Mouse (Mus musculus): ENCODE measurements around the gene Tnfsf14. TPM values are rescaled to one million over a fixed set of nuclear protein-coding genes. Genes with fewer than 3 reads are reported as not detected.

Gene Tnfsf14
- polyA plus RNA-seq, 1 experiment, result 6.7 TPM

DNA sequence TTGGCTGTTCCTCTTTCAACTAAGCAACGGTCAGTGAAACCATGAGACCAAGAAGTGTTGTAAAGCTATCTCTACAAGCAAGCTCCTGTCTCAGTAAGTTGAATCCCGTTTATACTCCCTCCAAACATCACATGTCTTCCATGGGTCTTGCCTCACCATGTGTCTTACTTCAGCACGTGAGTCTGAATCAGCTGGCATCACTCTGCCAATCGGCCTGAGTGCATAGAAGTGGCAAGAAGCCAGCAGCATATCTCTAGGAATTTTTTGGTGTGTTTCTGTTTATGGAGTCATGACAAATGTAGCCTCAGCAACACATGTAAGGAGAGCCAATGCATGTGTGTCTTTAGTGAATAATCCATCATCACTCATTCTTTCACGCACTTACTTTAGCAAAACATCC, 21.6 kb downstream of the Tnfsf14 start:
- H3K4me3 ChIP-seq (ENCODE audit: control insufficient read depth, insufficient read depth, low read length), result no peak overlapping the region
- TF ChIP-seq POLR2A (IDR thresholded peaks at IDR 0.05; ENCODE audit: control insufficient read depth, extremely low read depth, insufficient read depth, low read length, poor library complexity) (no peak), CTCF (IDR thresholded peaks at IDR 0.05; ENCODE audit: borderline replicate concordance, control insufficient read depth, extremely low read depth, insufficient read depth, low read length, poor library complexity) (no peak)
- DNase-seq, result no peak
- no peaks in the 10 kb centered on the region for H3K36me3 ChIP-seq (ENCODE audit: control insufficient read depth, insufficient read depth, low read length)
- 90% methylated on average over 5 of the region's 5 CpGs for WGBS
- H3K27me3 ChIP-seq (ENCODE audit: control insufficient read depth, insufficient read depth, low read length), result no peaks in the 10 kb centered on the region
- H3K4me1 ChIP-seq (replicated peaks; ENCODE audit: control insufficient read depth, insufficient read depth, low read length), result no peaks in the 10 kb centered on the region
- H3K27ac ChIP-seq (ENCODE audit: control insufficient read depth, insufficient read depth, low read length), result no peak overlapping the region

DNA sequence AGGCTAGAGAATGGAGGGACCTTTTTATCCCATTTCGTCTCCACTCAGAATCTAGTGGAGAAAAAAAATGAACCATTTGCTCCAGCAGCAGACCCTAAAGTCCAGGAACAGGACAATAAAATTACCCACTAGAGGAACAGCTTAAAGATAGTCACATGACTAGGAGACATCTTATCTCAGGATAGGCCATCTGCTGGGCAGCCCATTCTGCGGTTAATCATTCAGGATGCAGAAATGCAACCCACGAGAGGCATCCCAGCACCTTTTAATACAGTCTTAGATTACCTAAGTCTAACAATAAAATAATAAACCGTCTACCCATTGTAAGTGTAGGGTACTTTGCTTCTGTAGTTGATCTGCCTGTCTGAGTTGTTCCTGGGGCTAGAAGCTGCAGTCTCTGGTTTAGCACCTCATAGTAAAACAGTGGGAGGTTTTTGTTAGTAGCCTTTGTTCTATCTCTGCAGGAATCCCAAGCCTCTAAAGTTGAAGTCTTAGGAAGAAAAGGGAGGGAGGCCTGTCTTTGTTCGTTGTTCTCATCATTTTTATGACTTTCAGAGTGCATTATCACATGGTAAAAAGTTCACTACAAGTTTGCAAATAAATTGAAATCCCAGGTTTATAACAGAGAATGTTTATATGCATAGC, 23.2 kb downstream of the Tnfsf14 start:
- Histone ChIP-seq H3K36me3 (ENCODE audit: control insufficient read depth, insufficient read depth, low read length) (no peaks in the 10 kb centered on the region), H3K4me1 (replicated peaks; ENCODE audit: control insufficient read depth, insufficient read depth, low read length) (no peaks in the 10 kb centered on the region), H3K4me3 (ENCODE audit: control insufficient read depth, insufficient read depth, low read length) (no peak overlapping the region), H3K27ac (ENCODE audit: control insufficient read depth, insufficient read depth, low read length) (no peak overlapping the region), H3K27me3 (ENCODE audit: control insufficient read depth, insufficient read depth, low read length) (no peaks in the 10 kb centered on the region)
- WGBS, result 84% methylated on average over 5 of the region's 5 CpGs
- no peak for DNase-seq
- no peak for TF ChIP-seq CTCF (IDR thresholded peaks at IDR 0.05; ENCODE audit: borderline replicate concordance, control insufficient read depth, extremely low read depth, insufficient read depth, low read length, poor library complexity)

DNA sequence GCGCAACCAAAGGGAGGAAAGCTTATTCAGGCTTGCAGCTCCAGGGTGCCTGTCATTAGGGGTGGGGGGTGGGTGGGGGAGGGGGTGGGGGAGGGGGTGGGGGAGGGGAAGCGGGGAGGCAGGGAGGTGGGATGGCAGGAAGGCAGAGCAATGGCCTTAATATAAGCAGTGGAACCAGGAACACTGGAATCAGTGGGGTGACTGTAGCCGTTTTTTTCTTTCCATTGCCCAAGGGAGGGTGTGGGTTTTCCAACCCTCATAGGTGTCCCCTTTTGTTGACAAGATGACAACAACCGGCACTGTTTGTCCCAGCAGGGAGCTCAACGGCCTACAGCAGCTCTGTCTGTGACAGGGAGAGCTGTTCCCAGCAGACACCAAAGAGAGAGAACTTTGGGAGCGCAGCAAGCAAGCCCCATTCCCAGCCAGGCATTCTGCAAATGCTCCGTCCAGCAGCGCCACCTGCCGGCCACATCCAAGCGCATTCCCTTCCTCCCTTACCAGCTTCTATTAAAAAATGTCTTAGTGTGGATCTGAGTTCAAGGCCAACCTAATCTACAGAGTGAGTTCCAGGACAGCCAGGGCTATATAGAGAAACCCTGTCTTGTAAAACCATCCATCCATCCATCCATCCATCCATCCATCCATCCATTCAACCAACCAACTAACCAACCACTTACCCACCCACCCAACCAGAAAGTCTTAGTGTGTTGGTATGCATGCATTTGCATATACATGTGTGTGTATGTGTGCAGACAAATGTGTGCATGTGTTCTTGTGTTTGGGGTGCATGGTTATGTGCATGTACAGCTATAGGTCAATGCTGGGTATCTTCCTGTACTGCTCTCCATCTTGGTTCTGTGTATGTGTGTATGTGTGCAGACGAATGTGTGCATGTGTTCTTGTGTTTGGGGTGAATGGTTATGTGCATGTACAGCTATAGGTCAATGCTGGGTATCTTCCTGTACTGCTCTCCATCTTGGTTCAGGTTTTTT, 26.9 kb downstream of the Tnfsf14 start:
- no peaks in the 10 kb centered on the region for H3K4me1 ChIP-seq (replicated peaks; ENCODE audit: control insufficient read depth, insufficient read depth, low read length)
- TF ChIP-seq POLR2A (IDR thresholded peaks at IDR 0.05; ENCODE audit: control insufficient read depth, extremely low read depth, insufficient read depth, low read length, poor library complexity), result no peak
- peak; percentile 84; the same call in 1 of the 2 replicates for TF ChIP-seq CTCF (IDR thresholded peaks at IDR 0.05; ENCODE audit: borderline replicate concordance, control insufficient read depth, extremely low read depth, insufficient read depth, low read length, poor library complexity)
- no peaks in the 10 kb centered on the region for H3K36me3 ChIP-seq (ENCODE audit: control insufficient read depth, insufficient read depth, low read length)
- DNase-seq, result peak; percentile 84
- H3K27ac ChIP-seq (ENCODE audit: control insufficient read depth, insufficient read depth, low read length), result no peak overlapping the region
- no peaks in the 10 kb centered on the region for H3K27me3 ChIP-seq (ENCODE audit: control insufficient read depth, insufficient read depth, low read length)
- H3K4me3 ChIP-seq (ENCODE audit: control insufficient read depth, insufficient read depth, low read length), result no peak overlapping the region
- 25% methylated on average over 11 of the region's 11 CpGs for WGBS

DNA sequence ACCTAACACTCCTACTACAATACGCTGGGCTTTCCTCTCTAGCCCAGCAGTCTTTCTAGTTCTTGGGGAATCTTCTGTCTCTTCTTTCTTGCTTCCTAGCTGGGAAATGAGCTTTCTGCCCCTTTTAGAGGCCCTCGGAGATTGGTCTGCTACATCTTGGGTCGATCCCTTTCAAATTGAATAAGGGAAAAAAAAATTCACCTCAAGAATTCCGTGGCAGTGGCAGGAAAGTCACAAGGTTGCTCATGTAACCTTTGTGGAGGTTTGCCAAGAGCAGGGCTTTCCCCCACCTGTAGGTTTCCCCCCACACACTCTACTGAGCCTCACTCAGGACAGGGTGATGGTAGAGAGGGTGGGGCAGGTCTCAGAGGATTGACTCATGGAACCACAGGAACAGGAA, 40.2 kb downstream of the Tnfsf14 start:
- WGBS, result 78% methylated on average over 4 of the region's 4 CpGs
- H3K27me3 ChIP-seq (ENCODE audit: control insufficient read depth, insufficient read depth, low read length), result peaks cover 8% of the 10 kb centered on the region; the same call in 1 of the 2 replicates
- no peaks in the 10 kb centered on the region for H3K36me3 ChIP-seq (ENCODE audit: control insufficient read depth, insufficient read depth, low read length)
- H3K4me1 ChIP-seq (replicated peaks; ENCODE audit: control insufficient read depth, insufficient read depth, low read length), result no peaks in the 10 kb centered on the region
- no peak for DNase-seq
- H3K27ac ChIP-seq (ENCODE audit: control insufficient read depth, insufficient read depth, low read length), result no peak overlapping the region
- no peak overlapping the region for H3K4me3 ChIP-seq (ENCODE audit: control insufficient read depth, insufficient read depth, low read length)
- no peak for TF ChIP-seq POLR2A (IDR thresholded peaks at IDR 0.05; ENCODE audit: control insufficient read depth, extremely low read depth, insufficient read depth, low read length, poor library complexity)
- no peak for TF ChIP-seq CTCF (IDR thresholded peaks at IDR 0.05; ENCODE audit: borderline replicate concordance, control insufficient read depth, extremely low read depth, insufficient read depth, low read length, poor library complexity)

DNA sequence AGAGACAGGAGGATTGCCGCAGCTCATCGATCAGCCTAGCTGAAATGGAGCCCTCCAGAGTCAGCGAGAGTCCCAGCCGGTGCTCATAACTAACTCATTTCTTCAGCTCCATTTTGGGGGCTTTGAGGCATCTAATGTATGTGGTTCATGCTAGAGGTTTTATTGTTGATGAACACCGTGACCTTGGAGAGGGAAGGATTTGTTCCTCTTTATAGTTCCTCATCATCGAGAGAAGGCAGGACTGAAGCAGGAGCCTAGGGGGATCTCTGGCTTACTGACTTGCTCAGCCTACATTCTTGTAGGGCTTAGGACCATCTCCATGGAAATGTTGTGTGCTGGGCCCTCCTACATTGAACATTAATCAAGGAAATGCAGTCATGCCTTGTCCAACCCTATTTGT, 41.0 kb downstream of the Tnfsf14 start:
- Histone ChIP-seq H3K27me3 (ENCODE audit: control insufficient read depth, insufficient read depth, low read length) (peaks cover 11% of the 10 kb centered on the region; the same call in 1 of the 2 replicates), H3K4me1 (replicated peaks; ENCODE audit: control insufficient read depth, insufficient read depth, low read length) (no peaks in the 10 kb centered on the region), H3K4me3 (ENCODE audit: control insufficient read depth, insufficient read depth, low read length) (no peak overlapping the region), H3K36me3 (ENCODE audit: control insufficient read depth, insufficient read depth, low read length) (no peaks in the 10 kb centered on the region), H3K27ac (ENCODE audit: control insufficient read depth, insufficient read depth, low read length) (no peak overlapping the region)
- DNase-seq, result no peak
- 67% methylated on average over 6 of the region's 6 CpGs for WGBS
- no peak for TF ChIP-seq CTCF (IDR thresholded peaks at IDR 0.05; ENCODE audit: borderline replicate concordance, control insufficient read depth, extremely low read depth, insufficient read depth, low read length, poor library complexity)
- TF ChIP-seq POLR2A (IDR thresholded peaks at IDR 0.05; ENCODE audit: control insufficient read depth, extremely low read depth, insufficient read depth, low read length, poor library complexity), result no peak

DNA sequence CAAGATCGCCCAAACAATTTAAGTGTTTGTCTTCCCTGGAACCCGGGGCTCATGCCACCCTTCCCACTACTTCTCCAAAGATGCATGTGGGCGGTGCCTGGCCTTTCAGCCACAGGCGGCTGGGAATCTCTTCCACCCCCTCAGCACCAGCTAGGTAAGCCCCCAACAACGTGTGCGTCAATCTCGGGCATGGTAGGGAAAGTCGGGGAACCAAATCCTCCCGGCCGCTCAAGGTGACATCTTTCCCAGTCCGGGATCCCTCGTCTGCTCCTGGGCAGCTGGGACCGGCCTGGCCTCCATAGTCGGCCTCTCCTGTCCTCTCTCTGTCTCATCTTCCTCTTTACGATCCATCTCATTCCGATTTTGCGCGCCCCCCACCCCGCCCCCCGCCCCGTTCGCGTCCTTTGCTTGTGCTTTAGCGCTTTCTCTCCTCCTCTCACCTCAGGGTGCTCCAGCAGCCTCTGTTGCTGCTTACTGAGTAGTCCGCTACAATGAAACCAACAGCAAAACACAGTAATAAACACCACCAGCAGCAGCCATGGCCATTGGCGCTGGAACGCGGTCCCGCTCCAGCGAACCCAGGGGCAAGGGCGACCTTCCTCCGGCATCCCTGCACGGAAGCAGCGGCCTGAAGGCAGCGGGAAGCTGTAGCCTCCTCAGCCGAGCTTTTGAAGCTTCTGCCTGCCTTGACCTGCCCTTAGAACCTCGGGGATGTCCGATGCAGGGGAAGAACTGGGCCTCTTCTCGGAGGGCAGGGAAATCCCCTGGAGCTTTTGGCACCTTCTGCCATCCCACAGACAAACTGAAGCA, 44.8 kb downstream of the Tnfsf14 start, which contains the start of gene Cd70:
Gene Cd70, minus strand, starts transcription at position 784 of the 810 bp plus-strand sequence.
- TF ChIP-seq POLR2A (IDR thresholded peaks at IDR 0.05; ENCODE audit: control insufficient read depth, extremely low read depth, insufficient read depth, low read length, poor library complexity) (no peak), CTCF (IDR thresholded peaks at IDR 0.05; ENCODE audit: borderline replicate concordance, control insufficient read depth, extremely low read depth, insufficient read depth, low read length, poor library complexity) (no peak)
- Histone ChIP-seq H3K4me1 (replicated peaks; ENCODE audit: control insufficient read depth, insufficient read depth, low read length) (no peaks in the 10 kb centered on the region), H3K36me3 (ENCODE audit: control insufficient read depth, insufficient read depth, low read length) (no peaks in the 10 kb centered on the region), H3K27ac (ENCODE audit: control insufficient read depth, insufficient read depth, low read length) (no peak within 1 kb of the TSS), H3K4me3 (ENCODE audit: control insufficient read depth, insufficient read depth, low read length) (no peak within 1 kb of the TSS), H3K27me3 (ENCODE audit: control insufficient read depth, insufficient read depth, low read length) (peaks cover 11% of the 10 kb centered on the region; the same call in 1 of the 2 replicates)
- DNase-seq, result no peak
- WGBS, result 12% methylated on average over 39 of the region's 39 CpGs

All from thymus, adult 2 months (tissue).